Comparison of ENCODE assay signal across 8 mouse cellular contexts in genomic region chr5:23844531-23844841, GRCm38 (mm10). TPM values are rescaled to one million over a fixed set of nuclear protein-coding genes. Genes with fewer than 3 reads are reported as not detected.
A peak's percentile ranks its signal among the peaks of the same experiment; 100 is the strongest.
DNase-seq lines count a peak whose midpoint lies in the region; ATAC-seq and TF ChIP-seq lines count a peak whose summit lies in the region.

No protein-coding gene starts in this region.

- TF ChIP-seq POLR2A in kidney, adult 2 months (IDR thresholded peaks at IDR 0.05; ENCODE audit: low read depth, low read length), result no peak

- no peak for TF ChIP-seq CTCF in kidney, adult 2 months (conservative IDR thresholded peaks at IDR 0.05; ENCODE audit: insufficient read depth, insufficient read length, low read depth, low read length)

- no peaks in the 10 kb centered on the region for H3K27me3 ChIP-seq in forebrain, embryonic 16.5 days (replicated peaks; ENCODE audit: control insufficient read depth, insufficient read depth, low read length)
- H3K27me3 ChIP-seq in kidney, adult 2 months (replicated peaks; ENCODE audit: control insufficient read depth, insufficient read depth, low read length), result no peaks in the 10 kb centered on the region
- no peaks in the 10 kb centered on the region for H3K27me3 ChIP-seq in lung, embryonic 16.5 days (ENCODE audit: control insufficient read depth, insufficient read depth, low read depth, low read length)
- no peaks in the 10 kb centered on the region for H3K27me3 ChIP-seq in stomach, embryonic 15.5 days (replicated peaks)

- H3K27ac ChIP-seq in forebrain, embryonic 16.5 days (ENCODE audit: low read length), result peak overlapping the region; percentile 92
- peak overlapping the region; percentile 87 for H3K27ac ChIP-seq in kidney, adult 2 months (ENCODE audit: insufficient read depth, low read depth, low read length)
- peak overlapping the region; percentile 87 for H3K27ac ChIP-seq in lung, embryonic 16.5 days (ENCODE audit: low read length)
- H3K27ac ChIP-seq in stomach, embryonic 15.5 days, result peak overlapping the region; percentile 90

- peak; percentile 28 for DNase-seq in layer of hippocampus, adult 9-11 months
- no peak for DNase-seq in layer of hippocampus, adult 8-10 months (ENCODE audit: low spot score in 2 of 2)
- DNase-seq in brain, adult 2 months (ENCODE audit: low read depth, low spot score), result peak; percentile 53
- DNase-seq in kidney, adult 2 months, result peak; percentile 73
- DNase-seq in frontal cortex, postnatal 25 days (ENCODE audit: low spot score in 2 of 2), result no peak

- 16% methylated on average over 7 of the region's 7 CpGs for WGBS in forebrain, embryonic 16.5 days
- WGBS in kidney, adult 2 months, result 7% methylated on average over 7 of the region's 7 CpGs
- 17% methylated on average over 7 of the region's 7 CpGs for WGBS in lung, embryonic 16.5 days
- 22% methylated on average over 7 of the region's 7 CpGs for WGBS in stomach, embryonic 15.5 days

- H3K9me3 ChIP-seq in forebrain, embryonic 16.5 days (ENCODE audit: control insufficient read depth, low read length), result no peaks in the 10 kb centered on the region
- H3K9me3 ChIP-seq in lung, embryonic 16.5 days (ENCODE audit: control insufficient read depth, low read length), result no peaks in the 10 kb centered on the region
- H3K9me3 ChIP-seq in stomach, embryonic 15.5 days, result no peaks in the 10 kb centered on the region

- H3K4me2 ChIP-seq in forebrain, embryonic 16.5 days (ENCODE audit: low read length), result peak overlapping the region; percentile 41
- peak overlapping the region; percentile 68 for H3K4me2 ChIP-seq in lung, embryonic 16.5 days (ENCODE audit: low read depth, low read length)
- peak overlapping the region; percentile 53 for H3K4me2 ChIP-seq in stomach, embryonic 15.5 days

- ATAC-seq in forebrain, embryonic 16.5 days, result peak; percentile 31
- ATAC-seq in lung, embryonic 16.5 days (ENCODE audit: low read depth), result peak; percentile 34
- no peak; the same call in 1 of the 2 replicates for ATAC-seq in stomach, embryonic 15.5 days (ENCODE audit: insufficient read depth, low FRiP score, low read depth)

- H3K36me3 ChIP-seq in forebrain, embryonic 16.5 days (ENCODE audit: control insufficient read depth, insufficient read depth), result peaks cover 2% of the 10 kb centered on the region; the same call in 1 of the 2 replicates
- H3K36me3 ChIP-seq in kidney, adult 2 months (ENCODE audit: control insufficient read depth, insufficient read depth, low read length), result 0 out of 2 replicates have a peak, but pooled peaks cover 2% of the 10 kb centered on the region
- H3K36me3 ChIP-seq in lung, embryonic 16.5 days (ENCODE audit: control insufficient read depth, insufficient read depth, low read length), result peaks cover 4% of the 10 kb centered on the region; the same call in 1 of the 2 replicates
- no peaks in the 10 kb centered on the region for H3K36me3 ChIP-seq in stomach, embryonic 15.5 days

- peak overlapping the region; percentile 75 for H3K9ac ChIP-seq in forebrain, embryonic 16.5 days (replicated peaks; ENCODE audit: low read depth, low read length)
- peak overlapping the region; percentile 85 for H3K9ac ChIP-seq in lung, embryonic 16.5 days (ENCODE audit: low read length)
- H3K9ac ChIP-seq in stomach, embryonic 15.5 days, result peak overlapping the region; percentile 34; the same call in 1 of the 2 replicates

- H3K4me3 ChIP-seq in forebrain, embryonic 16.5 days (replicated peaks; ENCODE audit: low read length), result peak overlapping the region; percentile 77
- peak overlapping the region; percentile 76 for H3K4me3 ChIP-seq in kidney, adult 2 months (ENCODE audit: insufficient read depth, low read depth, low read length)
- peak overlapping the region; percentile 87 for H3K4me3 ChIP-seq in lung, embryonic 16.5 days (ENCODE audit: low read length)
- H3K4me3 ChIP-seq in stomach, embryonic 15.5 days (replicated peaks), result peak overlapping the region; percentile 85

- H3K4me1 ChIP-seq in forebrain, embryonic 16.5 days (replicated peaks; ENCODE audit: control insufficient read depth, insufficient read depth, low read length), result peaks cover 17% of the 10 kb centered on the region
- H3K4me1 ChIP-seq in kidney, adult 2 months (ENCODE audit: control insufficient read depth, insufficient read depth, low read length), result peaks cover 9% of the 10 kb centered on the region; the same call in 1 of the 2 replicates
- H3K4me1 ChIP-seq in lung, embryonic 16.5 days (replicated peaks; ENCODE audit: control insufficient read depth, insufficient read depth, low read length), result peaks cover 6% of the 10 kb centered on the region
- H3K4me1 ChIP-seq in stomach, embryonic 15.5 days, result peaks cover 8% of the 10 kb centered on the region; the same call in 1 of the 2 replicates

RNA-seq across cellular contexts. Expression of gene Tomm7, which starts 0.5 kb away (rescaled TPM):
- total RNA-seq in layer of hippocampus, adult 8-10 months (2022), result 10 to 100 TPM; 66.5 to 82.1 (median 75.2) TPM
- polyA plus RNA-seq in forebrain, embryonic 16.5 days (2015; fragmentation: Nextera tagmentation; extraction: Ambion mirVana), result 82.7 and 85.1 TPM in 2 replicates
- polyA plus RNA-seq in kidney, adult 2 months (2012; rRNA removed), result 49.4 and 80.7 TPM in 2 replicates
- polyA plus RNA-seq in lung, embryonic 16.5 days (2015; fragmentation: Nextera tagmentation; extraction: Ambion mirVana), result 113 TPM in 2 replicates
- polyA plus RNA-seq in stomach, embryonic 15.5 days (2015; fragmentation: Nextera tagmentation; extraction: Ambion mirVana), result 115 and 116 TPM in 2 replicates

RNA-seq across cellular contexts. Expression of gene Rint1, which starts 57.0 kb away (rescaled TPM):
- 10 to 100 TPM; 17.4 to 24.2 (median 21.8) TPM for total RNA-seq in layer of hippocampus, adult 8-10 months (2022)
- polyA plus RNA-seq in forebrain, embryonic 16.5 days (2015; fragmentation: Nextera tagmentation; extraction: Ambion mirVana), result 23.4 and 28.4 TPM in 2 replicates
- 13.3 and 14.0 TPM in 2 replicates for polyA plus RNA-seq in kidney, adult 2 months (2012; rRNA removed)
- 30.6 and 37.2 TPM in 2 replicates for polyA plus RNA-seq in lung, embryonic 16.5 days (2015; fragmentation: Nextera tagmentation; extraction: Ambion mirVana)
- 41.9 and 42.0 TPM in 2 replicates for polyA plus RNA-seq in stomach, embryonic 15.5 days (2015; fragmentation: Nextera tagmentation; extraction: Ambion mirVana)

Comparison
In these comparisons a context has a peak if more than half of its experiments do, and no peak if none do; other contexts are left out.
1. DNase-seq: peak in layer of hippocampus, adult 9-11 months (single experiment), brain, adult 2 months (single experiment) and kidney, adult 2 months (single experiment); none in layer of hippocampus, adult 8-10 months (0 of 2) and frontal cortex, postnatal 25 days (0 of 2).
2. H3K9ac ChIP-seq: peak in every context shown above with its lines; median percentile 85 in lung, embryonic 16.5 days; 75 in forebrain, embryonic 16.5 days; 34 in stomach, embryonic 15.5 days.
3. Peak in every context shown above with its lines, with median percentiles within 50 percentile points of each other: H3K27ac ChIP-seq, H3K4me2 ChIP-seq and H3K4me3 ChIP-seq.